Mouse (Mus musculus) MEL (cell line): ENCODE data around the gene Rps6ka2. TPM values are rescaled to one million over a fixed set of nuclear protein-coding genes. Genes with fewer than 3 reads are reported as not detected.

Source experiments
- DNase-seq: peaks from one replicate; pipeline ENCODE4 v3.0.0; 2011; ENCODE audit warnings: low read depth, low spot score
- H3K27ac ChIP-seq: 2 replicates; pipeline ENCODE4 v1.5.1; 2012; ENCODE audit warnings: low read depth, mild to moderate bottlenecking, control low read depth, low read length, moderate library complexity; ENCODE audit not compliant: control insufficient read depth
- H3K27me3 ChIP-seq, 2 experiments: fragments of 150-350 bp in 1 of 2; sonication (generic) in 1 of 2; 2 replicates each; pipeline ENCODE4 v1.6.1; 2012; ENCODE audit warnings: low read length in 2 of 2, mild to moderate bottlenecking in 2 of 2, improper control_type of control experiment in 1 of 2, moderate library complexity in 1 of 2; ENCODE audit not compliant: insufficient read depth in 2 of 2, control insufficient read depth in 1 of 2
- H3K36me3 ChIP-seq, 2 experiments: 2 replicates each; pipeline ENCODE4 v1.6.1; 2012 to 2014; ENCODE audit warnings: low read length in 2 of 2, improper control_type of control experiment in 1 of 2, inconsistent platforms in 1 of 2, mild to moderate bottlenecking in 1 of 2; ENCODE audit not compliant: insufficient read depth in 2 of 2, control insufficient read depth in 1 of 2
- H3K4me1 ChIP-seq, 2 experiments: fragments of 150-350 bp in 1 of 2; sonication (generic) in 1 of 2; 2 replicates each; pipeline ENCODE4 v1.6.1; 2012; ENCODE audit warnings: low read length in 2 of 2, improper control_type of control experiment in 1 of 2, mild to moderate bottlenecking in 1 of 2; ENCODE audit not compliant: insufficient read depth in 2 of 2, control insufficient read depth in 1 of 2
- H3K4me3 ChIP-seq, 2 experiments: fragments of 150-350 bp in 1 of 2; sonication (generic) in 1 of 2; 2 replicates each; pipeline ENCODE4 v1.5.1; 2012; ENCODE audit warnings: low read depth in 2 of 2, low read length in 2 of 2, mild to moderate bottlenecking in 2 of 2, moderate library complexity in 2 of 2, control low read depth in 1 of 2, improper control_type of control experiment in 1 of 2; ENCODE audit not compliant: control insufficient read depth in 1 of 2, insufficient read depth in 1 of 2
- H3K79me2 ChIP-seq: 2 replicates; pipeline ENCODE4 v1.6.1; 2012; ENCODE audit warnings: mild to moderate bottlenecking, low read length, moderate library complexity; ENCODE audit not compliant: control insufficient read depth, poor library complexity, insufficient read depth
- H3K9ac ChIP-seq: 2 replicates; pipeline ENCODE4 v1.6.1; 2012; ENCODE audit warnings: low read depth, mild to moderate bottlenecking, control low read depth, low read length, moderate library complexity; ENCODE audit not compliant: control insufficient read depth, poor library complexity, severe bottlenecking
- H3K9me3 ChIP-seq: fragments of 150-350 bp; sonication (generic); replicated peaks from 2 replicates; pipeline ENCODE4 v1.6.1; 2012; ENCODE audit warnings: mild to moderate bottlenecking, low read length, improper control_type of control experiment, moderate library complexity; ENCODE audit not compliant: insufficient read depth
- BHLHE40 ChIP-seq: IDR thresholded peaks from 2 replicates; pipeline ENCODE4 v1.6.1; 2012; ENCODE audit warnings: low read depth, mild to moderate bottlenecking, inconsistent platforms, low read length, improper control_type of control experiment, borderline replicate concordance
- CHD1 ChIP-seq: IDR thresholded peaks from 2 replicates; pipeline ENCODE4 v1.6.1; 2012; ENCODE audit warnings: low read depth, mild to moderate bottlenecking, inconsistent platforms, low read length, improper control_type of control experiment
- CHD2 ChIP-seq: IDR thresholded peaks from 2 replicates; pipeline ENCODE4 v1.6.1; 2011; ENCODE audit warnings: low read length, improper control_type of control experiment
- ELF1 ChIP-seq: IDR thresholded peaks from 2 replicates; pipeline ENCODE4 v1.6.1; 2014; ENCODE audit warnings: low read depth, mild to moderate bottlenecking, inconsistent platforms, low read length, improper control_type of control experiment, moderate library complexity
- EP300 ChIP-seq, 2 experiments: IDR thresholded peaks; 2 replicates each; pipeline ENCODE4 v1.6.1; 2011; ENCODE audit warnings: improper control_type of control experiment in 2 of 2, low read length in 2 of 2, low read depth in 1 of 2, mild to moderate bottlenecking in 1 of 2
- GABPA ChIP-seq: IDR thresholded peaks from 2 replicates; pipeline ENCODE4 v1.6.1; 2012; ENCODE audit warnings: low read depth, mild to moderate bottlenecking, inconsistent platforms, low read length, improper control_type of control experiment, moderate library complexity
- GATA1 ChIP-seq: IDR thresholded peaks from 2 replicates; pipeline ENCODE4 v1.6.1; 2011; ENCODE audit warnings: low read depth, low read length, improper control_type of control experiment
- MYC ChIP-seq: IDR thresholded peaks from 2 replicates; pipeline ENCODE4 v1.6.1; 2011; ENCODE audit warnings: low read depth, mild to moderate bottlenecking, low read length, improper control_type of control experiment, moderate library complexity
- POLR2A ChIP-seq, 2 experiments: IDR thresholded peaks; 2 replicates each; pipeline ENCODE4 v1.6.1; 2011 to 2012; ENCODE audit warnings: low read length in 2 of 2, mild to moderate bottlenecking in 2 of 2, control low read depth in 1 of 2, improper control_type of control experiment in 1 of 2, low read depth in 1 of 2, moderate library complexity in 1 of 2; ENCODE audit not compliant: control insufficient read depth in 1 of 2, insufficient read depth in 1 of 2, poor library complexity in 1 of 2
- POLR2AphosphoS2 ChIP-seq: IDR thresholded peaks from 2 replicates; pipeline ENCODE4 v1.6.1; 2011; ENCODE audit warnings: low read length, improper control_type of control experiment
- POLR2AphosphoS5 ChIP-seq: IDR thresholded peaks from 2 replicates; pipeline ENCODE4 v1.6.1; 2012; ENCODE audit warnings: low read depth, borderline replicate concordance, mild to moderate bottlenecking, inconsistent platforms, low read length, moderate library complexity, mixed read lengths
- RAD21 ChIP-seq: IDR thresholded peaks from 2 replicates; pipeline ENCODE4 v1.6.1; 2011; ENCODE audit warnings: mild to moderate bottlenecking, low read depth, low read length, improper control_type of control experiment
- SIN3A ChIP-seq: IDR thresholded peaks from 2 replicates; pipeline ENCODE4 v1.6.1; 2012; ENCODE audit warnings: low read length, improper control_type of control experiment, inconsistent platforms
- SMC3 ChIP-seq: IDR thresholded peaks from 2 replicates; pipeline ENCODE4 v1.6.1; 2011; ENCODE audit warnings: low read depth, low read length, improper control_type of control experiment
- TAL1 ChIP-seq: IDR thresholded peaks from 2 replicates; pipeline ENCODE4 v1.6.1; 2012; ENCODE audit warnings: mild to moderate bottlenecking, inconsistent platforms, low read length, moderate library complexity, mixed read lengths
- TCF12 ChIP-seq: IDR thresholded peaks from 2 replicates; pipeline ENCODE4 v1.6.1; 2014; ENCODE audit warnings: low read depth, mild to moderate bottlenecking, inconsistent platforms, low read length, improper control_type of control experiment, moderate library complexity
- UBTF ChIP-seq: IDR thresholded peaks from 2 replicates; pipeline ENCODE4 v1.6.1; 2012; ENCODE audit warnings: low read depth, mild to moderate bottlenecking, inconsistent platforms, low read length, improper control_type of control experiment, moderate library complexity, borderline replicate concordance; ENCODE audit not compliant: insufficient read depth
- ZC3H11A ChIP-seq: IDR thresholded peaks from 2 replicates; pipeline ENCODE4 v1.6.1; 2012; ENCODE audit warnings: low read depth, mild to moderate bottlenecking, inconsistent platforms, low read length, improper control_type of control experiment
- ZMIZ1 ChIP-seq: IDR thresholded peaks from 2 replicates; pipeline ENCODE4 v1.6.1; 2012; ENCODE audit warnings: low read depth, mild to moderate bottlenecking, inconsistent platforms, low read length, improper control_type of control experiment, moderate library complexity
- ZNF384 ChIP-seq: IDR thresholded peaks from 2 replicates; pipeline ENCODE4 v1.6.1; 2012; ENCODE audit warnings: low read depth, mild to moderate bottlenecking, inconsistent platforms, low read length, improper control_type of control experiment
- polyA plus RNA-seq, 2 experiments: library from polyadenylated mRNA; stranded (reverse) in 1 of 2; unstranded in 1 of 2; fragments of >175 nt in 1 of 2; fragments of >200 nt in 1 of 2; gene quantifications; 2 replicates each; pipeline versions ENCODE4 v1.2.1 to v1.2.4; 2012; ENCODE audit warnings: low replicate concordance in 2 of 2, low read depth in 1 of 2; ENCODE audit not compliant: insufficient read length in 2 of 2, insufficient read depth in 1 of 2, missing spikeins in 1 of 2
- total RNA-seq: library from RNA; depleted of rRNA; stranded (reverse); fragments of 300-350 nt; gene quantifications from 2 replicates; pipeline ENCODE4 v1.2.3, GENCODE M21; 2012

The Rps6ka2 gene
- total and polyA plus RNA-seq, 3 experiments: 6.0 to 11.2 TPM; not detected in 1

DNA sequence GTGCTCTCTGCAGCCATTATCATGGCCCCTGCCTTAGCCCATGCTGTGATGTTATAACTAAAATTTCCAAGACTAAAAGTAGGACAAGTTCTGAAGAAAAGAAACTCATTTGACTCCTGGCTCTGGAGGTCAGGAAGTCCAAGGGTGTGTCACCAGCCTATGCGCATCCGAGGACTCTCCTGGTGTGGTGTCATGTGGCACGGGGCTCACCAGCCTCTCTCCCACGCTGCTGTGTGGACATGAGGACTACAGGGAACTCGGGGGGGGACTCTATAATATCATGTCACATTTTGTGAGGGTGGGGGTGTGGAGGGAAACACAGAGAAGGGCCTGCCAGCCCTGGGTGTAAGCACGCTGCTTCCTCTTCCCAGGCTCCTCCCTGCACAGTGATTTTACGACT, 62.5 kb downstream of the Rps6ka2 start:
- Histone ChIP-seq H3K9ac (no peak overlapping the region), H3K4me1 (no peaks in the 10 kb centered on the region), H3K36me3 (no peaks in the 10 kb centered on the region), H3K27me3 (no peaks in the 10 kb centered on the region), H3K79me2 (no peaks in the 10 kb centered on the region), H3K9me3 (no peaks in the 10 kb centered on the region), H3K4me3 (no peak overlapping the region), H3K27ac (no peak overlapping the region)
- no peak for DNase-seq
- no peak for TF ChIP-seq GABPA

DNA sequence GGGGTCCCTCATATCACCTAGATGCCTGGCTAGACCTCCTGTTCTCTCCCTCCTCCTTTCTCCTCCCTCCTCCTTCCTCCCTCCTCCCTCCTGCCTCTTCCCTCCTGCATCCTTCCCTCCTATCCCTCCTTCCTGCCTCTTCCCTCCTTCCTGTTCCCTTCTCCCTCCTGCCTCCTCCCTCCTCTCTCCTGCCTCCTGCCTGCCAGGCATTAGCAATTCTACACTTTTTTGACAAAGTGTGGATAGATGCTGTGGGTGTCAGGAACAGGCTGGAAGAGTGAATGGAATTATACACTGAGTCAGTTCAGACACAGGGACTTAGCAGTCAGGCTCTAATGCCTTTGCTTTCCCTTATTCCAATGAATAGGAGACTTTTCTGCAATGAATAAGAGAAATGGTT, 63.3 kb downstream of the Rps6ka2 start:
- H3K79me2 ChIP-seq: no peaks in the 10 kb centered on the region
- no peaks in the 10 kb centered on the region for H3K36me3 ChIP-seq
- TF ChIP-seq POLR2AphosphoS2 (no peak), TCF12 (no peak), CHD1 (no peak), POLR2AphosphoS5 (no peak), BHLHE40 (no peak), MYC (no peak), ELF1 (no peak), ZMIZ1 (no peak), EP300 (IDR thresholded peaks at IDR 0.05; ENCODE audit: low read depth in 1 of 2, low read length in 2 of 2) (no peak), RAD21 (no peak), ZC3H11A (no peak), GATA1 (no peak), SIN3A (no peak), TAL1 (no peak), UBTF (no peak), SMC3 (no peak), CHD2 (no peak), ZNF384 (no peak), POLR2A (IDR thresholded peaks at IDR 0.05; ENCODE audit: control insufficient read depth in 1 of 2, insufficient read depth in 1 of 2, low read depth in 1 of 2, low read length in 2 of 2, poor library complexity in 1 of 2) (no peak)
- no peaks in the 10 kb centered on the region for H3K9me3 ChIP-seq
- no peaks in the 10 kb centered on the region for H3K27me3 ChIP-seq
- no peaks in the 10 kb centered on the region for H3K4me1 ChIP-seq
- H3K4me3 ChIP-seq: no peak overlapping the region
- DNase-seq: no peak
- no peak overlapping the region for H3K9ac ChIP-seq
- H3K27ac ChIP-seq: no peak overlapping the region
